Comparison of ENCODE assay signal across 22 mouse cellular contexts in genomic region chr12:83136460-83136859, GRCm38 (mm10).
"Had no signal": no experiment of that assay in that cellular context is flagged by ENCODE, and none has a peak within 500 bp of the region (broad histone marks: within the 10 kb centered on the region; RNA-seq: fewer than 3 reads in every experiment).

No protein-coding gene starts in this region.

- H3K36me3 ChIP-seq: heart, embryonic 12.5 days; heart, embryonic 15.5 days; hindbrain, embryonic 10.5 days; hindbrain, embryonic 12.5 days; intestine, embryonic 15.5 days; limb, embryonic 10.5 days; limb, embryonic 12.5 days had no signal

- H3K9ac ChIP-seq: heart, embryonic 12.5 days; heart, embryonic 15.5 days; hindbrain, embryonic 12.5 days; hindbrain, embryonic 14.5 days; intestine, embryonic 15.5 days; limb, embryonic 12.5 days had no signal

- H3K4me2 ChIP-seq: heart, embryonic 12.5 days; heart, embryonic 15.5 days; hindbrain, embryonic 12.5 days; hindbrain, embryonic 14.5 days; intestine, embryonic 15.5 days; limb, embryonic 12.5 days; liver, embryonic 11.5 days had no signal

- DNase-seq: gastrocnemius, postnatal 25 days; kidney, adult 18-20 months; kidney, adult 8-10 months; kidney, postnatal 10 days; kidney, postnatal 25 days; kidney, postnatal 4 days; liver had no signal

- H3K27me3 ChIP-seq: heart, embryonic 12.5 days; heart, embryonic 15.5 days; hindbrain, embryonic 12.5 days; intestine, embryonic 15.5 days; limb, embryonic 12.5 days had no signal

- H3K27ac ChIP-seq: gastrocnemius, adult 2 months; heart, embryonic 15.5 days; hindbrain, embryonic 10.5 days; hindbrain, embryonic 12.5 days; hindbrain, embryonic 14.5 days; intestine, embryonic 15.5 days; left cerebral cortex, adult 2 months; limb, embryonic 10.5 days; limb, embryonic 12.5 days had no signal

- H3K4me3 ChIP-seq: gastrocnemius, adult 2 months; heart, embryonic 12.5 days; heart, embryonic 15.5 days; hindbrain, embryonic 10.5 days; hindbrain, embryonic 12.5 days; intestine, embryonic 15.5 days; left cerebral cortex, adult 2 months; limb, embryonic 10.5 days; limb, embryonic 12.5 days had no signal

- H3K9me3 ChIP-seq: heart, embryonic 12.5 days; heart, embryonic 15.5 days; hindbrain, embryonic 10.5 days; hindbrain, embryonic 12.5 days; intestine, embryonic 15.5 days; limb, embryonic 10.5 days; limb, embryonic 12.5 days had no signal

- ATAC-seq: forebrain, embryonic 16.5 days; hindbrain, embryonic 16.5 days; inflammation-experienced regulatory T-cells, adult 6 months; intestine, embryonic 15.5 days; intestine, postnatal 0 days had no signal

- H3K4me1 ChIP-seq: hindbrain, embryonic 10.5 days; limb, embryonic 10.5 days had no signal
